Mouse (Mus musculus) bone marrow, adult 2 months (tissue): ENCODE data around the gene Cd302. TPM values are rescaled to one million over a fixed set of nuclear protein-coding genes. Genes with fewer than 3 reads are reported as not detected.
A peak's percentile ranks its signal among the peaks of the same experiment; 100 is the strongest.

Experiments used
- H3K27ac ChIP-seq: fragments of 200-500 bp; 2 replicates; pipeline ENCODE4 v1.5.1; 2012; ENCODE audit warnings: low read depth, mild to moderate bottlenecking, control low read depth, inconsistent platforms, low read length; ENCODE audit not compliant: control insufficient read depth, poor library complexity, insufficient read depth
- H3K4me1 ChIP-seq: fragments of 200-500 bp; 2 replicates; pipeline ENCODE4 v1.6.1; 2011; ENCODE audit warnings: low read length; ENCODE audit not compliant: control insufficient read depth, insufficient read depth
- H3K4me3 ChIP-seq: fragments of 200-500 bp; replicated peaks from 2 replicates; pipeline ENCODE3; 2011; ENCODE audit warnings: mild to moderate bottlenecking, low read depth, low read length, control low read depth; ENCODE audit not compliant: control insufficient read depth
- CTCF ChIP-seq: fragments of 200-500 bp; IDR thresholded peaks from 2 replicates; pipeline ENCODE4 v1.5.1; 2011; ENCODE audit warnings: low read length, control low read depth; ENCODE audit not compliant: control insufficient read depth, insufficient read depth
- POLR2A ChIP-seq: fragments of 200-500 bp; IDR thresholded peaks from 2 replicates; pipeline ENCODE4 v1.6.1; 2011; ENCODE audit warnings: low read depth, mild to moderate bottlenecking, control low read depth, low read length, borderline replicate concordance; ENCODE audit not compliant: control insufficient read depth
- WGBS: fragments of 180-500 bp; shearing (Covaris S2); methylation state at CpG from one replicate; pipeline ENCODE4 v1.1.7; 2018; 5-methylcytosine and 5-hydroxymethylcytosine counted together
- polyA plus RNA-seq: library from polyadenylated mRNA; stranded (reverse); fragments of >200 nt; gene quantifications from 2 replicates; pipeline ENCODE4 v1.2.4, GENCODE M21; 2011; ENCODE audit warnings: low replicate concordance; ENCODE audit not compliant: missing spikeins, insufficient read depth, insufficient read length

The Cd302 gene
- polyA plus RNA-seq, 1 experiment, result 8.1 TPM

- peaks cover 5% of the 10 kb centered on the region; the same call in 1 of the 2 replicates for H3K4me1 ChIP-seq
- H3K4me3 ChIP-seq, result no peak overlapping the region
- no peak overlapping the region for H3K27ac ChIP-seq
- TF ChIP-seq POLR2A (no peak), CTCF (no peak)
Observed at GRCm38 (mm10) chr2:60212488-60212887, 71.8 kb downstream of the Cd302 start.

- 12% methylated on average over 5 of the region's 5 CpGs for WGBS
- Histone ChIP-seq H3K27ac (no peak overlapping the region; the same call in 1 of the 2 replicates), H3K4me3 (peak overlapping the region; percentile 60), H3K4me1 (peaks cover 5% of the 10 kb centered on the region; the same call in 1 of the 2 replicates)
- no peak for TF ChIP-seq POLR2A
- no peak for TF ChIP-seq CTCF
Observed at GRCm38 (mm10) chr2:60210821-60211220, 73.5 kb downstream of the Cd302 start.

GRCm38 (mm10) chr2:60209703-60210651 is 74.3 kb downstream of the Cd302 start, which contains the start of the genes Baz2b and March7:
Gene Baz2b (minus strand): TSS chr2:60209839.
Gene March7 (plus strand): TSS chr2:60209887.
- WGBS, result 1% methylated on average over 94 of the region's 109 CpGs
- Histone ChIP-seq H3K27ac (peak within 1 kb of the TSS; percentile 98), H3K4me1 (peaks cover 4% of the 10 kb centered on the region; the same call in 1 of the 2 replicates), H3K4me3 (peak within 1 kb of the TSS; percentile 93)
- TF ChIP-seq POLR2A (peak; percentile 79; the same call in 1 of the 2 replicates), CTCF (peak; percentile 31; the same call in 1 of the 2 replicates)

- Histone ChIP-seq H3K4me3 (peak overlapping the region; percentile 93), H3K4me1 (peaks cover 4% of the 10 kb centered on the region; the same call in 1 of the 2 replicates), H3K27ac (peak overlapping the region; percentile 98)
- no peak for TF ChIP-seq POLR2A
- TF ChIP-seq CTCF, result no peak
- under 1% methylated on average over 34 of the region's 35 CpGs for WGBS
Observed at GRCm38 (mm10) chr2:60209122-60209611, 75.1 kb downstream of the Cd302 start.

GRCm38 (mm10) chr2:60205795-60206194 is 78.5 kb downstream of the Cd302 start:
- TF ChIP-seq POLR2A (no peak), CTCF (no peak)
- WGBS, result 79% methylated on average over 6 of the region's 6 CpGs
- Histone ChIP-seq H3K4me1 (peaks cover 4% of the 10 kb centered on the region), H3K27ac (no peak overlapping the region), H3K4me3 (no peak overlapping the region)

GRCm38 (mm10) chr2:60204162-60204561 is 80.1 kb downstream of the Cd302 start:
- no peak for TF ChIP-seq POLR2A
- 30% methylated on average over 6 of the region's 6 CpGs for WGBS
- no peak overlapping the region for H3K4me3 ChIP-seq
- peaks cover 4% of the 10 kb centered on the region for H3K4me1 ChIP-seq
- no peak overlapping the region for H3K27ac ChIP-seq

GRCm38 (mm10) chr2:60203733-60204132 is 80.6 kb downstream of the Cd302 start:
- no peak overlapping the region for H3K27ac ChIP-seq

GRCm38 (mm10) chr2:60202900-60203530 is 81.3 kb downstream of the Cd302 start:
- no peak overlapping the region for H3K27ac ChIP-seq
- peaks cover 4% of the 10 kb centered on the region for H3K4me1 ChIP-seq
- WGBS, result 45% methylated on average over 8 of the region's 8 CpGs
- H3K4me3 ChIP-seq, result no peak overlapping the region
- no peak for TF ChIP-seq POLR2A
- TF ChIP-seq CTCF, result no peak

More at GRCm38 (mm10) chr2:60203733-60204132, 80.6 kb downstream of the Cd302 start:
- H3K4me3 ChIP-seq, result no peak overlapping the region
- 87% methylated on average over 4 of the region's 4 CpGs for WGBS
- H3K4me1 ChIP-seq, result peaks cover 4% of the 10 kb centered on the region
- no peak for TF ChIP-seq POLR2A
- no peak for TF ChIP-seq CTCF

Other genes starting within 250 kb of the Cd302 start
- 76.3 and 77.9 TPM in 2 replicates for gene Baz2b, start 74.6 kb downstream of the Cd302 start, polyA plus RNA-seq
- 11.7 and 28.5 TPM in 2 replicates for gene March7, start 74.6 kb downstream of the Cd302 start, polyA plus RNA-seq
- 1.8 and 4.7 TPM in 2 replicates for gene Ly75, start 98.8 kb upstream of the Cd302 start, polyA plus RNA-seq